Mouse (Mus musculus) right cerebral cortex, postnatal 36 days (tissue): ENCODE data around the gene Tdrd12.
A peak's percentile ranks its signal among the peaks of the same experiment; 100 is the strongest.
"Not testable (repeated sequence)": the region's sequence is repeated elsewhere in the genome, so short reads cannot be mapped to it uniquely, and the experiment has no call there.

ENCODE experiments used
- DNase-seq, 2 experiments: peaks; one replicate each; pipeline ENCODE4 v3.0.0; 2022; ENCODE audit warnings: low spot score in 2 of 2, mixed read lengths in 1 of 2

Tdrd12 gene

GRCm38 (mm10) chr7:35555224-35556204, 18.0 kb upstream of the Tdrd12 start:
- DNase-seq = peak; percentile 85 to 86

GRCm38 (mm10) chr7:35554605-35555175, 17.1 kb upstream of the Tdrd12 start:
- peak; percentile 14 to 40 for DNase-seq

GRCm38 (mm10) chr7:35553751-35554604, 16.4 kb upstream of the Tdrd12 start:
- peak; percentile 18 to 22 for DNase-seq

- DNase-seq = peak; percentile 41 to 44
Observed at GRCm38 (mm10) chr7:35545881-35546280, 8.3 kb upstream of the Tdrd12 start.

GRCm38 (mm10) chr7:35535750-35536512, 1.6 kb downstream of the Tdrd12 start:
- no peak for DNase-seq

- not testable (repeated sequence) for DNase-seq
Observed at GRCm38 (mm10) chr7:35530544-35530943, 7.0 kb downstream of the Tdrd12 start.

- DNase-seq = no peak
Observed at GRCm38 (mm10) chr7:35530026-35530425, 7.5 kb downstream of the Tdrd12 start.

- no peak for DNase-seq
Observed at GRCm38 (mm10) chr7:35526795-35527194, 10.8 kb downstream of the Tdrd12 start.

GRCm38 (mm10) chr7:35501995-35502394, 35.5 kb downstream of the Tdrd12 start:
- no peak for DNase-seq

- peak in 1 of 2 experiments; percentile 2 for DNase-seq
Observed at GRCm38 (mm10) chr7:35497516-35497915, 40.0 kb downstream of the Tdrd12 start.

GRCm38 (mm10) chr7:35491005-35491404, 46.5 kb downstream of the Tdrd12 start:
- DNase-seq = no peak

- no peak for DNase-seq
Observed at GRCm38 (mm10) chr7:35490186-35490585, 47.4 kb downstream of the Tdrd12 start.

- DNase-seq = no peak
Observed at GRCm38 (mm10) chr7:35486553-35486952, 51.0 kb downstream of the Tdrd12 start.

GRCm38 (mm10) chr7:35485126-35485525, 52.4 kb downstream of the Tdrd12 start:
- no peak for DNase-seq

- no peak for DNase-seq
Observed at GRCm38 (mm10) chr7:35476457-35476856, 61.1 kb downstream of the Tdrd12 start.

GRCm38 (mm10) chr7:35470794-35471193, 66.8 kb downstream of the Tdrd12 start:
- no peak for DNase-seq

GRCm38 (mm10) chr7:35467856-35468255, 69.7 kb downstream of the Tdrd12 start:
- DNase-seq = no peak

GRCm38 (mm10) chr7:35465027-35465426, 72.5 kb downstream of the Tdrd12 start:
- DNase-seq = no peak

- no peak for DNase-seq
Observed at GRCm38 (mm10) chr7:35460971-35461370, 76.6 kb downstream of the Tdrd12 start.

GRCm38 (mm10) chr7:35456091-35456814, 81.3 kb downstream of the Tdrd12 start:
- no peak for DNase-seq
